Mouse (Mus musculus) ES-CJ7 (cell line): Measurements from ENCODE around the gene Eif4g3.

Experiments used
- DNase-seq: peaks from one replicate; pipeline ENCODE4 v3.0.0; 2011; ENCODE audit warnings: low read depth, low spot score

Gene Eif4g3

GRCm38 (mm10) chr4:138217951-138218685, 225.3 kb downstream of the Eif4g3 start:
- no peak for DNase-seq

GRCm38 (mm10) chr4:138219331-138219730, 226.5 kb downstream of the Eif4g3 start:
- peak; percentile 54 for DNase-seq

GRCm38 (mm10) chr4:138220761-138221160, 227.9 kb downstream of the Eif4g3 start:
- no peak for DNase-seq

- no peak for DNase-seq
Measured at GRCm38 (mm10) chr4:138221406-138221805, 228.6 kb downstream of the Eif4g3 start.

- DNase-seq: peak; percentile 26
Measured at GRCm38 (mm10) chr4:138222396-138222795, 229.6 kb downstream of the Eif4g3 start.

GRCm38 (mm10) chr4:138223623-138224022, 230.8 kb downstream of the Eif4g3 start:
- no peak for DNase-seq

- no peak for DNase-seq
Measured at GRCm38 (mm10) chr4:138246756-138247665, 254.2 kb downstream of the Eif4g3 start.

GRCm38 (mm10) chr4:138250088-138250960, 257.5 kb downstream of the Eif4g3 start, which contains the start of the genes Sh2d5 and Kif17:
Gene Sh2d5, plus strand, starts transcription at chr4:138250403.
Gene Kif17, plus strand, starts transcription at chr4:138250435.
- DNase-seq: peak; percentile 90

GRCm38 (mm10) chr4:138251819-138252218, 259.0 kb downstream of the Eif4g3 start:
- DNase-seq: peak; percentile 84

- DNase-seq: no peak
Measured at GRCm38 (mm10) chr4:138252231-138252630, 259.4 kb downstream of the Eif4g3 start.

GRCm38 (mm10) chr4:138257116-138257687, 264.4 kb downstream of the Eif4g3 start:
- DNase-seq: no peak
